Mouse (Mus musculus) heart, adult 2 months (tissue): ENCODE measurements at regions not wholly inside any gene's neighbourhood (a gene's known extent, or its start where the extent isn't known, plus 50 kb on each side); places are given as distances from the start of the nearest gene placed in this dataset.

Experiments
- DNase-seq, 2 experiments: peaks; one replicate each; pipeline ENCODE4 v3.0.0; 2021
- H3K27ac ChIP-seq: fragments of 200-600 bp; 2 replicates; pipeline ENCODE4 v1.8.1; 2022
- H3K27me3 ChIP-seq: fragments of 200-500 bp; 2 replicates; pipeline ENCODE4 v1.6.1; 2012; ENCODE audit warnings: mild to moderate bottlenecking, low read length, inconsistent platforms, mixed read lengths; ENCODE audit not compliant: control insufficient read depth, insufficient read depth
- H3K36me3 ChIP-seq: fragments of 200-500 bp; 2 replicates; pipeline ENCODE4 v1.6.1; 2012; ENCODE audit warnings: low read length, inconsistent platforms; ENCODE audit not compliant: control insufficient read depth, insufficient read depth
- H3K4me1 ChIP-seq: fragments of 200-500 bp; 2 replicates; pipeline ENCODE4 v1.6.1; 2011; ENCODE audit warnings: low read length; ENCODE audit not compliant: control insufficient read depth, insufficient read depth
- H3K4me3 ChIP-seq: fragments of 200-600 bp; 2 replicates; pipeline ENCODE4 v1.8.1; 2022
- H3K79me2 ChIP-seq: fragments of 200-500 bp; replicated peaks from 2 replicates; pipeline ENCODE4 v1.6.1; 2012; ENCODE audit warnings: mild to moderate bottlenecking, inconsistent platforms, low read length, moderate library complexity, mixed read lengths; ENCODE audit not compliant: control insufficient read depth, insufficient read depth
- H3K9ac ChIP-seq: fragments of 200-500 bp; 2 replicates; pipeline ENCODE4 v1.6.1; 2012; ENCODE audit warnings: low read depth, mild to moderate bottlenecking, control low read depth, inconsistent platforms, low read length, mixed read lengths
- CTCF ChIP-seq: fragments of 200-600 bp; IDR thresholded peaks from 2 replicates; pipeline ENCODE4 v1.8.1; 2022; ENCODE audit warnings: antibody characterized with exemption, mild to moderate bottlenecking, moderate library complexity
- EP300 ChIP-seq: fragments of 200-500 bp; IDR thresholded peaks from 2 replicates; pipeline ENCODE4 v1.6.1; 2011; ENCODE audit warnings: low read depth, low read length, control low read depth; ENCODE audit not compliant: insufficient read depth
- POLR2A ChIP-seq: fragments of 200-500 bp; IDR thresholded peaks from 2 replicates; pipeline ENCODE4 v1.6.1; 2011; ENCODE audit warnings: mild to moderate bottlenecking, low read depth, low read length, control low read depth; ENCODE audit not compliant: insufficient read depth
- WGBS: fragments of 180-500 bp; shearing (Covaris S2); methylation state at CpG from one replicate; pipeline ENCODE4 v1.1.7; 2018; 5-methylcytosine and 5-hydroxymethylcytosine counted together
- intact Hi-C: fragments of 180-260 bp; cut with DNase I; formaldehyde crosslinking; loops from one replicate; pipeline ENCODE4 v1.15.1; 2025

GRCm38 (mm10) chr5:24265431-24265830, 86.0 kb downstream of the Kcnh2 start:
- no peaks in the 10 kb centered on the region for H3K79me2 ChIP-seq
- H3K9ac ChIP-seq, result no peak overlapping the region
- DNase-seq, result no peak
- no peak for TF ChIP-seq POLR2A
- TF ChIP-seq EP300, result no peak
- TF ChIP-seq CTCF, result 0 out of 2 replicates have a peak, but pooled peaks have one; percentile 2
- no peaks in the 10 kb centered on the region for H3K36me3 ChIP-seq
- peak overlapping the region; percentile 86 for H3K27ac ChIP-seq
- no peak overlapping the region for H3K4me3 ChIP-seq
- 97% methylated on average over 3 of the region's 3 CpGs for WGBS
- peaks cover 4% of the 10 kb centered on the region for H3K4me1 ChIP-seq
- no peaks in the 10 kb centered on the region for H3K27me3 ChIP-seq
- intact Hi-C loops, result no loop called here

DNA sequence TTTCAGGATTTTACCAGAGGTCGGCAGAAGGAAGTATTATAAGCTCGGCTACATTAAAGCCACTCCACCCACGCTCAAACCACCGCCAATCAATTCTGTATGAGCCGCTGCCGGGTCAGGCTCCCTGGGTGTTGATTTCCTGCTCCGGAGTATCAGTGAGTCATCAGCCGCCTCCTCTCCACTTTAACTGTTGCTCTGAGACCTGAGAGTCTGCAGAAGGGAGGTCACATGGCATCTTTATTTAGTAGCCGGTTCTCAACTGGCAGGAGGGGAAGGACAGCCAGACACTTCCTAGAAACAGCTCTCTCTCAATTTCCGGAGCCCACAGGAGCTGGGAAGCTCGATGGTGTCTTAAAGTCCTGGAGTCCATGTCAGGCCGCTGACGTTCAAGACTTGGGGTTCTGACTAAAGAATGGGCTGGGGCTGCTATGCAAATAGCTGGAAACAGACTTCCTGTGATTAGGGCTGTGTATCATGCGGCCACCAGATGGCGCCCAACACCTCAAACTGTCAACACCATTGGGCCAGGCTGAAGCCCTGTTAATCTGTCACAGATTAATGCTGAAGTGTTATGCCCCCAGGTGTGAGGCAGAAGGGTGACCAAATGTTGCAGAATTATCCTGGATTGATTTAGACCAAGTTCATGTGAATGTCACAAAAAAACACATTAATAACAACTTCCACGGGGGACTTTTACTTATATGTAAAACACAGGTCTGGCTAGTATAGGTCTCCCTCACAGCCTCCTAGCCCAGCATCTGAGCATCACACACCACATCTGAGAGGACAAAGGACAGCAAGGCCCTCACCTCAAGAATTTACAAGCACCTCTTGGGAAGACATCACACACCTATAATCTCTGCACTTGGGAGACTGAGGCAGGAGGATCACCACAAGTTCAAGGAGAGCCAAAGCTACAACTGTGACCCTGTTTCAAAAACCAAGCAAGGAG, 84.8 kb downstream of the Kcnh2 start:
- Histone ChIP-seq H3K79me2 (no peaks in the 10 kb centered on the region), H3K27me3 (no peaks in the 10 kb centered on the region), H3K36me3 (no peaks in the 10 kb centered on the region), H3K4me1 (peaks cover 4% of the 10 kb centered on the region), H3K27ac (peak overlapping the region; percentile 86), H3K4me3 (peak overlapping the region; percentile 41), H3K9ac (peak overlapping the region; percentile 17; the same call in 1 of the 2 replicates)
- intact Hi-C loops, result loop anchor here (1.0 to 2.0 kb wide), 3 partner anchors 36 to 204 kb away; no protein-coding TSS in a partner anchor
- DNase-seq, result peak; percentile 85 to 86
- WGBS, result 1% methylated on average over 16 of the region's 16 CpGs
- peak; percentile 65 for TF ChIP-seq POLR2A
- no peak; the same call in none of the 2 replicates for TF ChIP-seq EP300
- TF ChIP-seq CTCF, result peak; percentile 92
